Mouse (Mus musculus) left cerebral cortex, adult 9 months (tissue): ENCODE measurements at regions not wholly inside any gene's neighbourhood (a gene's known extent, or its start where the extent isn't known, plus 50 kb on each side); places are given as distances from the start of the nearest gene placed in this dataset.

Source experiments
- DNase-seq, 2 experiments: peaks; one replicate each; pipeline ENCODE4 v3.0.0; 2022; ENCODE audit warnings: low spot score in 2 of 2

- DNase-seq = peak in 1 of 2 experiments; percentile 51
These were observed 57.0 kb upstream of the Siglech start for GRCm38 (mm10) chr7:55710872-55711558.
